Mouse (Mus musculus): ENCODE results near the gene Rad17. TPM values are rescaled to one million over a fixed set of nuclear protein-coding genes. Genes with fewer than 3 reads are reported as not detected.

Rad17 gene
- polyA plus RNA-seq, 1 experiment from 2014 or later, result 24.3 TPM

DNA sequence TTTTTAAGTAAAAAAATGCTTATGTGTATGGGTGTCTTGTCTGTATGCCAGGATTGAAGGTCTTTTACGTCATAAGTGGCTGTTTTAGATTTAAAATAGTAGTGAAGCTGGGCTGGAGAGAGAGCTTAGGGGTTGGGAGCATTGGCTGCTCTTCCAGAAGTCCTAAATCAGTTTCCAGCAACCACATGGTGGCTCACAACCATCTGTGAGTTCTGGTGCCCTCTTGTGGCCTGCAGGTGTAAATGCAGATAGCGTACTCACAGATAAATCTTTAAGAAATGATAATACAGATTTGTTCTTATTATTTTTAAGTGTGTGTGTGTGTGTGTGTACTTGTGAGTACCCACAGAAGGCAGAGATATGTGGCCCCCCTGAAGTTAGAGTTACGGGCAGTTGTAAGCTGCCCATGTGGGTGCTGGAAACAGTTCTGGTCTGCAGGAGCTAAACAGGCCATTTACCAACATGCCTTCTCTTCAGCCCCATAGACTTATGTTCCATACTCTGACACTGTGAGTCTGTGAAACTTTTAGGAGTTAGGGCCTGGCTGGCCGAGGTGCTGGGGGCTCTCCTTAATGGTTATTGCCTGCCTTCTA is 9.1 kb upstream of the Rad17 start:
- POLR2A ChIA-PET, result interaction anchor here (0.6 to 0.8 kb wide), 2 partner anchors 9 to 125 kb away, joined by 3 to 4 read pairs; no protein-coding TSS in a partner anchor
- ATAC-seq, result no peak
- CTCF ChIA-PET, result interaction anchor here (0.6 to 2.1 kb wide), 10 partner anchors 8 to 693 kb away, joined by 3 to 7 read pairs (median 4); partner anchors contain the start of genes Ak6, Ccdc125, Gtf2h2 and Rad17
- no peak for TF ChIP-seq CTCF (IDR thresholded peaks at IDR 0.05)
- in situ Hi-C loops (cut with MboI; ENCODE audit: low pct_unique_long_range_greater_than_20kb), result no loop called here
- H3K27me3 ChIP-seq, result no peaks in the 10 kb centered on the region
- no peak for DNase-seq (ENCODE audit: low read depth, low spot score)

- ATAC-seq (no peak), DNase-seq (ENCODE audit: low read depth, low spot score) (no peak)
- in situ Hi-C loops (cut with MboI; ENCODE audit: low pct_unique_long_range_greater_than_20kb), result no loop called here
- ChIA-PET POLR2A (no interaction called here), CTCF (no interaction called here)
- no peak for TF ChIP-seq CTCF (IDR thresholded peaks at IDR 0.05)
- H3K27me3 ChIP-seq, result no peaks in the 10 kb centered on the region
These were observed 7.2 kb upstream of the Rad17 start for GRCm38 (mm10) chr13:100658091-100658490.

DNA sequence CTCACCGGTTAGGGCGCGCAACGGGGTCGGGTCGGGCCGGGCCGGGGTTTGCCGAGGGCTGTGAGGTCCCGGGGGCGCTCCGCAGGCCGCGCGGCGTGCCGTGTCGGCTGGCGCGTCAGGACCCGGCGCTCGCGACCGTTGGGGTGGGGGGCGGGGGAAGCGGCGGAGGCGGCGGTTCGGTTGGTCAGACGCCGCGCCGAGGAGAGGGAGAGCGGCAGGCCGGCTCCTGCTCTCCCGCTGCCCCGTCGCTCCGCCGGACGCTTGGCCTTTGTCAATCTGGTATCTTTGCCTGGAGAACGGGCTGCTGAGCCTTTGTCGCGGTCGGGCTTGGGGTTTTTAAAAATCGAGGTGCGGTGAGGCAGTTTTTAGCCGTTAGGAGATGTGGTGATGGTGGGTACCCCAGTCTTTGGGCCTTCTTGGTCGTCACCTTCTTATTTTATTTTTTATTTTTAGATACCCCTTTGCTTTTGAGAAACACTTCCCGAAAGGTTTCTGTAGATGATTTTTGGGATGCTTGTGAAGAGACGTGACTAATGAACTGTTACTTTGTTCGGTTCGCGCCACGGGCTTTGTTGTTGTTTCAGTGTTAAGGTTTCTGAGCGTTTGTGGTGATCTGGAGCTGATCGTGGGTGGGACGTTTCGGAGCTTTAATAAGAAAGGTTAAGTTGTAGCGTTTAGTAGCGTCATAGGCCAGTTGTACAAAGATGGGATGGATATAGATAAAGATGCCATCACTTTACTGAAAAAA is 762 bp upstream of the Rad17 start, which contains the start of gene Taf9:
TSS of gene Taf9 (plus strand) at position 141 of the 748 bp plus-strand sequence.
- no peak for TF ChIP-seq CTCF (IDR thresholded peaks at IDR 0.05)
- H3K27me3 ChIP-seq, result no peaks in the 10 kb centered on the region
- ChIA-PET POLR2A (no interaction called here), CTCF (interaction anchor here (1.1 kb wide), 1 partner anchor 8 kb away, joined by 4 read pairs; no protein-coding TSS in a partner anchor)
- no peak for DNase-seq (ENCODE audit: low read depth, low spot score)
- in situ Hi-C loops (cut with MboI; ENCODE audit: low pct_unique_long_range_greater_than_20kb), result no loop called here
- peak; percentile 46 for ATAC-seq

- in situ Hi-C loops (cut with MboI; ENCODE audit: low pct_unique_long_range_greater_than_20kb), result loop anchor here (25.0 kb wide), 1 partner anchor 561 kb away; no protein-coding TSS in a partner anchor
- ChIA-PET CTCF (no interaction called here), POLR2A (no interaction called here)
- DNase-seq (ENCODE audit: low read depth, low spot score), result no peak
- no peaks in the 10 kb centered on the region for H3K27me3 ChIP-seq
- ATAC-seq, result no peak
- TF ChIP-seq CTCF (IDR thresholded peaks at IDR 0.05), result no peak
These were observed 2.6 kb downstream of the Rad17 start for GRCm38 (mm10) chr13:100648223-100648622.

- in situ Hi-C loops (cut with MboI; ENCODE audit: low pct_unique_long_range_greater_than_20kb), result loop anchor here (25.0 kb wide), 1 partner anchor 555 kb away; no protein-coding TSS in a partner anchor
- no peaks in the 10 kb centered on the region for H3K27me3 ChIP-seq
- no peak for TF ChIP-seq CTCF (IDR thresholded peaks at IDR 0.05)
- no peak for DNase-seq (ENCODE audit: low read depth, low spot score)
- POLR2A ChIA-PET, result no interaction called here
- CTCF ChIA-PET, result no interaction called here
- no peak for ATAC-seq
These were observed 8.2 kb downstream of the Rad17 start for GRCm38 (mm10) chr13:100642471-100643209.

DNA sequence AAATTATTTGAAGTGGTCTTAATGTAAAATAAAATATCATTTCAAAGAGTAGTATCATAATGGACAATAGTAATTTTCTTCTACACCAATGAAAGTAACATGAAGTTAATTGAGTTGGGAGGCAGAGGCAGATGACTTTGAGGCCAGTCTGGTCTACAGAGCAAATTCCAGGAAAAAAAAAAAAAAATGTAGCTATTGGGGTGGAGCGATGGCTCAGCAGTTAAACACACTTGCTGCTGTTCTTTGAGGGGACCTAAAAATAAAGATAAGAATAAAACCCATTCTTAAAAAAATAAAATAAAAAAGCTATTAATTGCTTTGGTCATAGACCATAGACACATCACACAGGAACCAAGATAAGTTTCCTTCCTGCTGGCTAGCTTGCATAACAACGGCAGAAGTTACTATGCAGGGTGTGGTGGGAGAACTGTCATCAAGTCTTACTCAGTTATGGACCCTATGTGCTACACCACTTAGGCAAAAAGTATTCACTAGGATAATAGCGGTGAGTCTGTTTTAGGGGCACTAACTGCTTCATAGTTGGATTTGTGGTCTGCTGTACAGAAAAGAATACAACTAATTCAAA is 16.7 kb downstream of the Rad17 start:
- no peaks in the 10 kb centered on the region for H3K27me3 ChIP-seq
- TF ChIP-seq CTCF (IDR thresholded peaks at IDR 0.05), result no peak
- ChIA-PET POLR2A (interaction anchor here (1.2 to 2.3 kb wide), 2 partner anchors 10 to 142 kb away, joined by 3 to 5 read pairs; partner anchors contain the start of gene Gtf2h2), CTCF (interaction anchor here (0.9 kb wide), 1 partner anchor 25 kb away, joined by 3 read pairs; no protein-coding TSS in a partner anchor)
- DNase-seq (ENCODE audit: low read depth, low spot score) (no peak), ATAC-seq (no peak)
- in situ Hi-C loops (cut with MboI; ENCODE audit: low pct_unique_long_range_greater_than_20kb), result loop anchor here (10.0 to 25.0 kb wide), 2 partner anchors 149 to 547 kb away; no protein-coding TSS in a partner anchor

- DNase-seq (ENCODE audit: low read depth, low spot score) (no peak), ATAC-seq (no peak)
- CTCF ChIA-PET, result no interaction called here
- no peaks in the 10 kb centered on the region for H3K27me3 ChIP-seq
- no peak for TF ChIP-seq CTCF (IDR thresholded peaks at IDR 0.05)
- in situ Hi-C loops (cut with MboI; ENCODE audit: low pct_unique_long_range_greater_than_20kb), result no loop called here
- POLR2A ChIA-PET, result no interaction called here
These were observed 28.6 kb downstream of the Rad17 start for GRCm38 (mm10) chr13:100622241-100622640.

GRCm38 (mm10) chr13:100617583-100617982 is 33.3 kb downstream of the Rad17 start:
- ATAC-seq, result no peak
- DNase-seq (ENCODE audit: low read depth, low spot score), result no peak
- no peak for TF ChIP-seq CTCF (IDR thresholded peaks at IDR 0.05)
- ChIA-PET CTCF (no interaction called here), POLR2A (no interaction called here)
- H3K27me3 ChIP-seq, result no peaks in the 10 kb centered on the region
- in situ Hi-C loops (cut with MboI; ENCODE audit: low pct_unique_long_range_greater_than_20kb), result no loop called here

- TF ChIP-seq CTCF (IDR thresholded peaks at IDR 0.05), result no peak
- POLR2A ChIA-PET, result no interaction called here
- H3K27me3 ChIP-seq, result no peaks in the 10 kb centered on the region
- CTCF ChIA-PET, result no interaction called here
- in situ Hi-C loops (cut with MboI; ENCODE audit: low pct_unique_long_range_greater_than_20kb), result no loop called here
- no peak for DNase-seq (ENCODE audit: low read depth, low spot score)
- ATAC-seq, result no peak
These were observed 34.4 kb downstream of the Rad17 start, which contains the start of gene Marveld2 for GRCm38 (mm10) chr13:100616181-100617087. Marveld2 (minus strand) TSS chr13:100616971.

All from Patski (cell line).